Mouse (Mus musculus): ENCODE data around the gene Prrg2.

DNA sequence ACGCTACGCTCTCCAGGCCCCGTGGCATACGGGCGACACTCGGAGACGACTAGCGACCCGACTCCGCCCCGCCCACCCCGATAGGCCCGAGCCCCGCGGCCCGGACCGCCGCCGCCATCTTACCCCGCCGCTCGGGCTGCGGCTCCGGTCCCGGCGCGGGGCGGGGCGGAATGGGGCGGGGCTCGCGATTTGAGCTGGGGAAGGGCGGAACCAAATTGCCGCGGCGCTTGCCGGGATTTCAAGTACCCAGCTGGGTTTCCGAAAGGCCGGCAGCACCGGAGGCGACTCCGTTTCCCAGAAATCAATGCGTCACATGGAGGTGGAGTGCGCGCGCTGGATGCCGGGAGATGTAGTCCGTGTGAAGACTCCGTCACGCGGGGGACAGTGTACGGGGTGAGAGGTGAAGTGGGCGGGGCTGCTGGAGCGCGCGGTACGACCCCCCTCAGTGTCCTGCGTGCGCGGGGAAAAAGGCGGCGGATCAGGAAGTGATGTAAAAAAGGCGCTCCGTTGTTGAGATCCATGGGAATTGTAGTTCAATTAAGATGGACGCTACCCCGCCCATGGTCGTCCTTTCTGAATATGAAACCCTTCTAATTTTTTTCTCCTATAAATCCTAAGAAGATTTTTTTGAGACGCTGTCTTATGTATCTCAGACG, 46.4 kb downstream of the Prrg2 start, which contains the start of gene Scaf1:
- TF ChIP-seq MYOG (IDR thresholded peaks at IDR 0.05; ENCODE audit: control insufficient read depth, extremely low read depth, insufficient read length) (no peak), MAX (IDR thresholded peaks at IDR 0.05) (no peak)

All from C2C12 (cell line).